Mouse (Mus musculus) regulatory T cell (primary cell): ENCODE data around the gene Lrrn4cl.

ENCODE experiments used
- in situ Hi-C: fragments of 300-600 bp; cut with MboI, MseI; formaldehyde crosslinking; loops from one replicate; pipeline ENCODE4 v1.15.1; 2025; ENCODE audit warnings: high pct_unique_total_duplicates

Gene Lrrn4cl

DNA sequence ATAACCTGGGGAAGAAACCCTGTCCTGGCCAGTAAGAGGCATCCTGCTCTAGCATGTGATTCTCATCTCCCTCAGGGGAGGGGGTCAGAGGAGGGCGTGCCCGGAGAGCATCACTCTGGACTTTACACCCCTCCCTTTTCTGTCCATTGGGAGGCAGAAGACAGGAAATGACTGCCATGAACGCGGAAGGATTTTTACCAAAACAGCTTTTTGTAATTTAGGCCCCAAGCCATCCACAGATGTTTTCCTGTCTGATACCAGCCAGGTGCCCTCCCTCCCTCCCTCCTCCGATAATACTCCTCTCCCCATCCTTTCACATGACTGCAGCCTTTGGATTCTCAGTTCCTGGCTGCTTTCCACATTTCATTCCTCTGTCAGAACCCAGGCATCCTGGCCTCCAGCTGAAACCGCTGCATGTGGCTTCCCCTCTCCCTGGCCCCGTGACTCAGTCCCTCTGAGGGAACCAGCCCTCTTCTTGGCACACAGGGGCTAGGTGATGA is at the start of gene Lrrn4cl:
Lrrn4cl (plus strand) TSS at position 367 of the 500 bp plus-strand sequence.
- in situ Hi-C loops: no loop called here

DNA sequence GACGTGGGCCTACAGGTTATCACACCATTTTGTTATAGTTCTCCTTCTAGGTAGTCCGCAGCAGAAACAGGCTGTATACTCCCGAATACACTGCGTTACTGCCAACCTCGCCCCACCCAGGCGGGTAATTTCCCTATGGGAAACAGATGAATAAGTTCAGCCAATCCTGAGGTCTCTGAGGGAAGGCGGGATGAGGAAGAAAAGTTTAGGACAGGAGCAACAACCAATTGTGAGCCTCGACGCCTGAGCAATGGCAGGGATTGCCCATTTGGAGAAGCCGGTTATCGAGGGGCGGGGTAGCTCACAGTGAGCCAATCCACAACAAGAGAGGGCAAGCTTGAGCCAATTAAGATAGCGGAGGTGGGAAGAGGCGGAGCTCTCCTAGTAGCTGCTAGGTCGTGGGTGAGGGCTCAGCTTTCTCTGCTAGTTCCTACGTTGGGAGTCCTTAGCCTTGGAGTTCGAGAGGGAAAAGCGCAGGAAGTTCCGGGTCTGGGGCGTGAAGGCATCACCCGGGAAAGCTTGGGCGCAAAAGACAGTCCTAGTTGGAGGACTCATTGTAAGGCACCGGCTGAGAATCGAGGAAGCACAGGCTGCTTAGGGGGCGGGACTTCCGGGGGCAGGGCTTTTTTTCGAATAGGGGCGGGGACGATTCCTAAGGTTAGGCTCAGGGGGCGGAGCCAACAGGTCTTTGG is 48.3 kb upstream of the Lrrn4cl start, which contains the start of gene Zbtb3:
Zbtb3 (plus strand) TSS at position 426 of the 692 bp plus-strand sequence.
- in situ Hi-C loops: no loop called here

DNA sequence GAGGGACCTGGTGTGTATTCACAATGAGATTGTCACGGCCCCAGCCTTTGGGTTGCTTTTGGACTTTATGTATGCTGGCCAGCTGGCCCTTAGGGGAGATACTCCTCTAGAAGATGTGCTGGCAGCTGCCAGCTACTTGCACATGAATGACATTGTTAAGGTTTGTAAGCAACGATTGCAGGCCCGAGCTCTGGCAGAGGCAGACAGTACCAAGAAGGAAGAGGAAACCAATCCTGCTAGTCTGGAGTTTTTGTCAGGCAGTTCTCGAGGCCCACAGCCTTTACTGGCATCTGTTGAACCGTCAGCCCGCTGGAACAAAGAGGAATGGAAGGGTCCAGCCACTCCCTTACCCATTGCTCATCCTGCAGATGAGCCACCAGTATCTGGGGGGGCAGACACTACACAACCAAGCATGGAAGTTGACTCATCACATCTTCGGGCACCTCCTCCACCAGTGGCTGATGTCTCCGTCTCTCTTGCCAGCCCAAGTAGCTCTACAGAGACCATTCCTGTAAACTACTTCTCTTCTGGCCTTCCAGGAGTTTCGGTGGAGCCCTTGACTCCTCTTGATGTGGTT is 47.3 kb upstream of the Lrrn4cl start:
- in situ Hi-C loops: no loop called here

DNA sequence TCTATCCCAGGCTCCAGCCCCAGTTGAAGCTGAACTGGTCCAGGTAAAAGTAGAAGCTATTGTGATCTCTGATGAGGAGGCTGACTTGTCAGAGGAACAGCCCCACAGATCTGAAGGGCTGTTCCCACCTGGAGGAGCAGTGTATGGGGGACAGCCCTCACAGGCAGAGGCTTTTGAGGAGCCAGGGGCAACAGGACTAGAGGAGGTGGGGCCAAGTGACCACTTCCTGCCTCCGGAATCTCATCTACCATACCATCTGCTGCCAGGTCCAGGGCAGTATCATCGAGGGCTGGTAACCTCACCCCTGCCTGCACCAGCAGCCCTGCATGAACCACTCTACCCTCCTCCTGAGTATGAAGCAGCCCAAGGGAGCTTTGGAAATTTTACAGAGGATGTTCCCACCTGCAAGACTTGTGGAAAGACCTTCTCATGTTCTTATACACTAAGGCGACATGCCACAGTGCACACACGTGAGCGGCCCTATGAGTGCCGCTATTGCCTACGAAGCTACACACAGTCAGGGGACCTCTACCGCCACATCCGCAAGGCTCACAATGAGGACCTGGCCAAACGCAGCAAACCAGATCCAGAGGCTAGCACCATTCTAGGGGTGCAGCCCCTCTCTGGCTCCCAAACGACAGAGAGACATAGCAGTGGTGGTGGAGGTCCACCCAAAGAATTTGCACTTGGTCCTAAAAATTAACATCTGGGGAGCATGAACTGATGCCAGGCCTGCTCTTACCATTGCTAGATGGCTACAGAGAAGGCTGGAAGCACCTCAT is 46.5 kb upstream of the Lrrn4cl start:
- in situ Hi-C loops: no loop called here

DNA sequence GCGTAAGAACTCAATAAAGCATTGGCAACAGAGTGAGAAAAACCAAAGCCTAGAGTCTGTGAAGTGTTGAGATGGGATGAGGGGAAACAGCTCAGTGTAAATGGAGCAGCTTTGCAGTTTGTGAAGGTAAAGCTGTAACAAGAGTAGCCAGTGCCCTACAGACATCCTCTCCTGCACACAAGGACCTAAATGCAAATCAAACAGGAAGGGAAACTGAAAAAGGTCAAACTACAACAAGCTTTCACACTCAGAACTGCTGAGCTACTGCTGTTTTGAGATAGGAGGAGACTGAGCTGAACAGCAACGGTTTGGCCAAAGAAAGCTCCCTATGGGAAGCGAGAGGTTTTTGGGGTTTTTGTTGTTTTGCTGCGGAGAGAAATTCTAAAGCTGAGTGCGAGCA is 43.8 kb upstream of the Lrrn4cl start:
- in situ Hi-C loops: no loop called here

DNA sequence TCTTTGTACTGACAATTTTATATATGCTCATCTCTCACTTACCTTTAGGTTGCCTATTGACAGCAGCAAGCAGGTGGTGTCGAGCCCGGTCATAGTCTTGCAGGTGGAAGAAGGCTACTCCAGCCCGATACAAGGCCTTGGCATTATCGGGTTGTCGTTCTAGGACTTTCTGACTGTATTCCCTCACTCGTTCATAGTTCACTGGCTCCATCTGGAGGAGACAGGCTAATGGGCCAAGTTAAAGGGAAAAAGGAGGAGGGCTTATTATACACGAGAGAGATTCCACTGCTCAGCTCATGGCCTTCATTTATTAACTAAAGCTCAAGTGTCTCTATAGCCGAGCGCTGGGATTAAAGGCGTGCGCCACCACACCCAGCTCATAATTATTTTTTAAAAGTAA is 34.8 kb upstream of the Lrrn4cl start:
- in situ Hi-C loops: loop anchor here (5.0 kb wide), 1 partner anchor 44 kb away; the partner anchor contains the start of genes Tmem179b and Tmem223

DNA sequence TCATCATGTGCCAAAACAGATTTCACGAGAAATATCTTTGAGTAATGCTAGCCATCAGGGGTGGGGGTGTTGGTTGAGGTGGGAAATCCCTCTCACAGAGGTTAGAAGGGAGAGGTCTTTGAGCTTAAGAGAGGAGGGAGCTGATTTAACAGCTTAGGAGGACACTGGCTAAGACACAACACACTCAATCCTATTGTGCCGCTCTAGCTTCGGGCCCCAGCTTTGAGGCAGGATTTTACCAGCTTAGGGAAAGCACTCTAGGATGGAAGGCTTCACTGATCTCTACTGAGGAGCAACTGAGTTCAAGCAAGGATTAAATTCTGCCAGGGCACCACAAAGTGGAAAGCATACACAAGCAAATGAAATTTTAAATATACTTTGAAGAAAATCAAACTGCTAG is 33.6 kb upstream of the Lrrn4cl start:
- in situ Hi-C loops: loop anchor here (5.0 kb wide), 1 partner anchor 45 kb away; the partner anchor contains the start of genes Tmem179b and Tmem223

DNA sequence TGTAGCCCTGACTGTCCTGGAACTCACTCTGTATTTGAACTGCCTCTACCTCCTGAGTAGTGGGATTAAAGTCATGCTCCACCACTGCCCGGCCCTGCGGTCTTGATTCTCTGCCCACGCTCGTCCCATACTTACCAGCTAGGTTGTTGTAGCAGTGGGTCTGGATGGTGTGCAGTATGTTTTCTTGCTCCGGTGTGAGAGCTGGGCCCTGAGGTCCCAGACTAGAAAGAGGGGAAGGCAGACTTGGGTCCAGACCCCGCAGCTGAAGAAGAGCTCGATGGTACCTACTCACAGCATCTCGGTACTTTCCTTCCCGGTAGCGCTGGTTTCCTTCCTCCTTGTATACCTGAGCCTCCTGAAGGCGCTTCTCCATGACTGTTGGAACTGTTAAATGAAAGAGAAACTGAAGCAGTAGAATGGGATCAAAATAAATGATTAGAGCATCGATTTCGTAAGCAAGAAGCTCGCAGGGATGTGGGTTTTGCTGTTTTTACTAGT is 32.2 kb upstream of the Lrrn4cl start:
- in situ Hi-C loops: loop anchor here (5.0 kb wide), 1 partner anchor 46 kb away; the partner anchor contains the start of genes Tmem179b and Tmem223

DNA sequence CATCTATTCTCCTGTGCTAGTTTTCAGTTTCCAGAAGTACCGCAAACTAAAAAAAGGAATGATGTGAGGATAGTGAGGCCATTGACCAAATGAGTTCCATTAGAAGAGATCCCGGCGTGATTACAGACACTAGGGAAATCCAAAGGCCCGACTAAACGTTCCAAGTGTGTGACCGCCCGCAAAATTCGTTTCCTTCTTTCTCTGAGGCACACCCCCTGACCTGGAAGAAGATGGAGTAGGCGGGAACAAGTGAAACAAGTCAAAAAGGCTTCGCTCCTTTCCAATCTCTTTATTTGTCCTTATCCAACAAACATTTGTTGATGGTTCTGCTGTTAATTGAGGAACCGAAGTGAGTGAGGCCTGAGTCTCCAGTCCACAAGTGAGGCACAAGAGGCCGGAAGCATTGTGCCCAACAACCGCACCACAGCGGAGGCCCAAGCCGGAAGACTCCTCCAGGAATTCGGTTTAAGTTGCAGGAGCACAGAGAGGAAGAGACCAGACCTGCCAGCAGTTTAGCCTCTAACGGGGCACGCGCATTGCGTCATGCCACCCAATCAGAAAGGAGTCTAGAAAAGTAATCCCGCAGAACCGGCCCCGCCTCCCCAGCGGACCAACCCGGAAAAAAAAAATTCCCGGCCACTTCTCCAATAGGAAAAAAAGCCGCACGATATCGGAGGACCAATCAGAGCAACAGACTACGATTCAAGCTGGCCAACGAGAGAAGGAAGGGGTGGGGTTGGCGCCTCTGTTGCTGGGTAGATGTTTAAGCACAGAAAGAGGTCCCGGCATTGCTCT is 31.6 kb upstream of the Lrrn4cl start, which contains the start of gene Ttc9c:
Ttc9c (minus strand) TSS at position 533 of the 795 bp plus-strand sequence.
- in situ Hi-C loops: loop anchor here (5.0 kb wide), 1 partner anchor 47 kb away; the partner anchor contains the start of genes Tmem179b and Tmem223

DNA sequence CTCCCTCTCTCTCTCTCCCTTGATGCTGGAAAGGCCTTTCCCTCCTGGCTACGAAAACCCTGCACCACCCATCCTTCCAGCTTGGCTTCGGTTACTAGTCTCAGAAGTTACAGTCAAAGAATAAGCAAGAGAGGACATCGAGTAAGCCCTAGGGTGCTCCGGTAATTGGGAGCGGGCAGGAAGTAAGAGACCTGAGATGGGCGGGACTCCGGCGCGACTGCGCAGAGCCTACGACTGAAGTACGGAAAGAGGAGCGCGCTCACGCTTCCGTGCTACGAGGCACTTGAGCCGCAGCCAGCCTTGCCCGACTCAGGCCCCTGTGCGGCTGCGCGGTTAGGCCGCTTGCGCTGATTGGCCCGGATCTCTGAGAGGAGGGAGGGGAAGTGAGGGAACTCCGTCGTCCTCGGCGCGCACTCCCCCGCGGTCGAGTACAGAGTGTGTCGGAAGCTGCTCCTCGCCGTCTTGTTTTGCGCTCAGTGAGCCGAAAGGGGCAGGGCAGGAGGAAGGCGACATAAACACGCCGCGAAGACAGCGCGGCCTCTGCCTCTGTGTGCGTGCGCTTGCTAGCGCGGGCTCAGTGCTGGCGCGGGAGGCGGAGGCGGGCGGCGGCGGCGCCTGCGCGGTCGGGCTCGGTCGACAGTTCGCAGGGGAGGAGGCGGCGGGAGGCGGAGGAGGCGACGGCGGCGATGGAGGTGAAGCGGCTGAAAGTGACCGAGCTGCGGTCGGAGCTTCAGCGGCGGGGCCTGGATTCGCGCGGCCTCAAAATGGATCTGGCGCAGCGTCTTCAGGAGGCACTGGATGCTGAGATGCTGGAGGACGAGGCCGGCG is 30.8 kb upstream of the Lrrn4cl start, which contains the start of gene Hnrnpul2:
Hnrnpul2 (plus strand) TSS at position 415 of the 828 bp plus-strand sequence.
- in situ Hi-C loops: loop anchor here (5.0 kb wide), 1 partner anchor 48 kb away; the partner anchor contains the start of genes Tmem179b and Tmem223

DNA sequence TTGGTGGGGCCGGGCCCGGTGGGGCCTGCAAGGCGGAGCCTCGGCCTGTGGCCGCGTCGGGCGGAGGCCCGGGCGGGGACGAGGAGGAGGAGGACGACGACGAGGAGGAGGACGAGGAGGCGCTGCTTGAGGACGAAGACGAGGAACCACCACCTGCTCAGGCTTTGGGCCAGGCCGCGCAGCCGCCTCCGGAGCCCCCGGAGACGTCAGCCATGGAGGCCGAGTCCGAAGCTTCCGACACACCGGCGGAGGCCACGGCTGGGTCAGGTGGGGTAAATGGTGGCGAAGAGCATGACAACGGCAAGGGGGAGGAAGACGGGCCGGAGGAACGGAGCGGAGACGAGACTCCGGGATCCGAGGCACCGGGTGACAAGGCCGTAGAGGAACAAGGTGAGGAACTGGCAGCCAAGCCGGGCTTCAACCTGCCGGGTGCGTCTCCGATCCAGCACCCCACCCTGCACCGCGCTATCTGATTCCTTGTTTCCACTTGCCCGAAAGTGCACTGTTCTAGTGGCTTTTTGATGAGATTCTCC is 30.1 kb upstream of the Lrrn4cl start:
- in situ Hi-C loops: no loop called here

DNA sequence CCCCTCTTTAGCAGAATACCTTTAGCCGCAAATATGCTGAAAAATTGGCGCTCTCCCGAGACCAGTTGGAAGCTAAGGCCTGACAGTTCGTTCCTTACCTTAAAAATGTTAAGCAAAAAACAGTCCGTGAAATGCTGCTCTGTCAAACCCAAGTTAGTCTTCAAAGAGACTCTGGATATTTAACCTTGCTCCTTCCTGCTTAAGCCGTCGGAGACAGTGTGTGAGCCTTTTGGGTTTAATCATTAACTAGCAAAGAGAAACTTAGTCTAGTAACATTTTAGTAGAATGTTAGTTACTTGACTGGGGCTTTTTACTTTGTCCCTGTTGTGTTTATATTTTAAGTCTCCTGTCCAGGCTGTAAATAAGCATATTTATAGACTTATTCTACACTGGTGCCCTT is 29.4 kb upstream of the Lrrn4cl start:
- in situ Hi-C loops: no loop called here

DNA sequence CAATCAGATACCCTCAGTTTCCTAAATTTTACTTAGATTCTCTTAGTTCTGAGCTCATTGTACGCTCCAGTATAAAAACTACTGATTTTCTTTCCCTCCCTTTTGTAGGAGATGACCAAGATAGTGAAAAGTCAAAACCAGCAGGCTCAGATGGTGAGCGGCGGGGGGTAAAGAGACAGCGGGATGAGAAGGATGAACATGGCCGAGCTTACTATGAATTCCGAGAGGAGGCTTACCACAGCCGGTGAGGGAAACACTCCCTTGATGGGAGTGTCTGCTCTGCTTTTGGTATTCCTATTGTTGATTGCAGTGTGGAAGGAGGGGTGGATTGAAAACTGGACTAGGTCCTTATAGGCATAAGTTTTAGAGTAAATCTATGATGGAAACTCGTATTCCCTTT is 27.9 kb upstream of the Lrrn4cl start:
- in situ Hi-C loops: no loop called here

DNA sequence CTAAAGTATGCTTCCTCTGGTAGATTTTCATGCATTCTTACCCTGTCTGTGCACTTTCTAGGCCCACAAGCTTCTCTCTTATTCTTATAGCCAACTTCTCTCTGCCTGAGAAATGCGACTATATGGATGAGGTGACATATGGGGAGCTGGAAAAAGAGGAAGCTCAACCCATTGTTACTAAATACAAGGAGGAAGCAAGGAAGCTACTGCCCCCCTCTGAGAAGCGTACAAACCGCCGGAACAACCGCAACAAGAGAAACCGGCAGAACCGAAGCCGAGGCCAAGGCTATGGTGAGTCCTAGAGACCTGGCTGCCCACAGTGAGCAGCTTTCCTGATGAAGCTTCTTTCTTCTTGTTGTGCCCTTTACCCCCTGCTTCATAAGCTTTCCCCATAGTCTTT is 20.9 kb upstream of the Lrrn4cl start, which contains the start of gene AC129217.1:
AC129217.1 (plus strand) TSS at position 114 of the 400 bp plus-strand sequence.
- in situ Hi-C loops: loop anchor here (25.0 kb wide), 1 partner anchor 242 kb away; the partner anchor contains the start of gene Slc22a8

DNA sequence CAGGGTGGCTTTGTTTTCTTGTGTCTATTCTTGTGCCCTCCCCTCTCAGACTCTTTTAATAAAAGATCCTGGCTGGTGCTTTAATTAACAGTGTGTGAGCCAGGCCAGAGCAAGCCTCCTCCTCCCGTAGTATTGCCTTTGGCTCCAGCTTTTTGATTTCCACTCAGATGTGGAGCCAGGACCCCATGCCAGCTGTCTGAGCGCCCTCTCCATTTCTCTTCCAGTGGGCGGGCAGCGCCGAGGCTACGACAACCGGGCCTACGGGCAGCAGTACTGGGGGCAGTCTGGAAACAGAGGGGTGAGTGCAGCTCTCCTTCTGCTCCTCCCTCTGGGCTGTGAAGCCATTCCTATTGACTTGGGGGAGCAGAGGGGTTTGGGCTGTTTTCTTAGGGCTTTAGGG is 19.9 kb upstream of the Lrrn4cl start:
- in situ Hi-C loops: loop anchor here (25.0 kb wide), 1 partner anchor 243 kb away; the partner anchor contains the start of gene Slc22a8

DNA sequence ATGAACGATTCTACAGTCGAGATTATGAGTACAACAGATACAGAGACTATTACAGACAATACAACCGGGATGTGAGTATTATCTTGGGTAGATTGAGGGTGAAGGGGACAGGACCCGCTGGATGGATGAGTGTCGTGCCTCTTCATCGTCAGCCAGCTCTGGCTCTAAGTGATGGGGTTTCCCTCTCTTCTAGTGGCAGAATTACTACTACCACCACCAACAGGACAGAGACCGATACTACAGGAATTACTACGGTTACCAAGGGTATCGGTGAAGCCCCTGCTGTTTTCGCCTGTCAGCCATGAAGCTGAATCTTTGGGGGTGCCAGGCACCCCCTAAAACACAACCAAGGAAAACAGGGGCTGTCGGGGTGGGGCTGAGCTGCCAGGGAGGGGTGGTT is 19.3 kb upstream of the Lrrn4cl start:
- in situ Hi-C loops: loop anchor here (25.0 kb wide), 1 partner anchor 244 kb away; the partner anchor contains the start of gene Slc22a8

DNA sequence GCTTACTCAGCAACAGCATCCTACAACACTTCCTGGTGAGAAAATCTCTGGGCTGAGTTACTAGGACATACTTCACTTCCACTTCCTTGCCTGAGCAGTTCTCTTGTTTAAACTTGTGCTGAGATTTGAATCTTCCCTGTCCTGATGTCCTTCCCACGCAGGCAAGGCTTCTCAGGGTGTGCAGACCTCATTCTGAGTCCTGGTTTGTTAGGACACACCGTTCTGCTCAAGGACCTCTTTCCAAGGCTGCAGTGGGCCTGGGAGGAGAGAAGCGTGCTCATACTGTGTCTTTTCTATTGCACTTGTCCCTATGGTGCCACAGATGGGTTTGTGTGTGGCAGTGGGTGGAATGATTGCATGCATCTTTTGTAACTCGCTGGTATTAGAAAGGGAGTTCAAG is 17.6 kb upstream of the Lrrn4cl start:
- in situ Hi-C loops: loop anchor here (25.0 kb wide), 1 partner anchor 246 kb away; the partner anchor contains the start of gene Slc22a8

DNA sequence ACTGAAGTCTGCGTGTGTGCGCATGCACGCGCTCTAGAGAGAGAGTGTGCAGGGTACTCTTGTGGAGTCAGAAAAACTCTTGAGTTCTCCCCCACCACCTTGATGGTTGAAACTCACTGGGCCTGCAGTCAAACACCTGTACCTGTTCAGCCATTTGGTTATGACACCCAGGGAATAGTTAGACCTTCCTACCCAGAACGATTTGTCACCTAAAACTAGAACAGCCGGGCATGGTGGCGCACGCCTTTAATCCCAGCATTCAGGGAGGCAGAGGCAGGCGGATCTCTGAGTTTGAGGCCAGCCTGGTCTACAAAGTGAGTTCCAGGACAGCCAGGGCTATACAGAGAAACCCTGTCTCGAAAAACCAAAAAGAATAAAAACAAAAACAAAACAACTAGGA is 14.2 kb upstream of the Lrrn4cl start:
- in situ Hi-C loops: loop anchor here (5.0 to 25.0 kb wide), 3 partner anchors 61 to 249 kb away; partner anchors contain the start of genes Ganab and Slc22a8

DNA sequence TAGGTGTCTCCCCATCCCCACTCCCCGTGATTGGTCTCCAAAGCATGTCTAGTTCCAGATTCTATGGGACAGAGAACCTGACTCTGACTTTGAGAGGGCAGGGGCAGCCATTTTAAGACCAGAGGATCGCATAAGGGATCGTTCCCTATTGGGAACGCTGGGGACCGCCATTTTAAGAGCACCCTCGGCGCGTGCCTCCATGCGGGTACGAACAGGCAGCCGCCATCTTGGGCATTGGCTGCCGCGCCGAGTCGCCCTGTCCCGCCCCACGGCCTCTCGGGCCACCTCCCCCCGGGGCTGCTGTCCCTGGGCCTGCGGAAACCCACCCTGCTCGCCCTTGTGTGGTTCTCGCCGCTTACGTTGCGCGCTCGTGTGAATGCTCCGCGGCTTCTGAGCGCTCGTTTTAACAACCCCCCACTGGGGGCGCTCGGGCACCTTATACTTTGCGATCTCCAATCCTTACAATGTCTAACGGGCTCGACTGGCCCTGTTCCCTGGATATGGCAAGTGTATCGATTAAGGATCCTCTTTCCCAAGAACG is 13.2 kb upstream of the Lrrn4cl start, which contains the start of gene Bscl2:
Bscl2 (plus strand) TSS at position 217 of the 541 bp plus-strand sequence.
- in situ Hi-C loops: loop anchor here (5.0 to 25.0 kb wide), 3 partner anchors 60 to 250 kb away; partner anchors contain the start of genes Ganab and Slc22a8
